Mouse (Mus musculus) testis, adult 2 months (tissue): ENCODE results near the gene Col2a1.

Experiments used
- CTCF ChIP-seq: fragments of 200-500 bp; IDR thresholded peaks from 2 replicates; pipeline ENCODE4 v1.5.1; 2012; ENCODE audit warnings: low read depth, mild to moderate bottlenecking, inconsistent platforms, low read length, moderate library complexity; ENCODE audit not compliant: control insufficient read depth, insufficient read depth, insufficient replicate concordance
- POLR2A ChIP-seq: fragments of 200-500 bp; IDR thresholded peaks from 2 replicates; pipeline ENCODE4 v1.6.1; 2012; ENCODE audit warnings: low read depth, mild to moderate bottlenecking, inconsistent platforms, low read length, moderate library complexity; ENCODE audit not compliant: control insufficient read depth

GRCm38 (mm10) chr15:97950240-97950639 lies 54.3 kb downstream of the Col2a1 start:
- no peak for TF ChIP-seq POLR2A
- no peak for TF ChIP-seq CTCF
